Mouse (Mus musculus) adrenal gland, postnatal 25 days (tissue): Measurements from ENCODE around the gene Sh3pxd2a. TPM values are rescaled to one million over a fixed set of nuclear protein-coding genes. Genes with fewer than 3 reads are reported as not detected.

ENCODE experiments used
- DNase-seq: peaks from one replicate; pipeline ENCODE4 v3.0.0; 2021; ENCODE audit warnings: mixed read lengths
- total RNA-seq: library from RNA; stranded (reverse); gene quantifications from 2 replicates; pipeline ENCODE4 v1.2.3, GENCODE M21; 2021

The Sh3pxd2a gene
- total RNA-seq, 1 experiment from 2014 or later: 36.2 TPM

- DNase-seq: no peak
These were observed 6.3 kb downstream of the Sh3pxd2a start for GRCm38 (mm10) chr19:47457711-47458503.

DNA sequence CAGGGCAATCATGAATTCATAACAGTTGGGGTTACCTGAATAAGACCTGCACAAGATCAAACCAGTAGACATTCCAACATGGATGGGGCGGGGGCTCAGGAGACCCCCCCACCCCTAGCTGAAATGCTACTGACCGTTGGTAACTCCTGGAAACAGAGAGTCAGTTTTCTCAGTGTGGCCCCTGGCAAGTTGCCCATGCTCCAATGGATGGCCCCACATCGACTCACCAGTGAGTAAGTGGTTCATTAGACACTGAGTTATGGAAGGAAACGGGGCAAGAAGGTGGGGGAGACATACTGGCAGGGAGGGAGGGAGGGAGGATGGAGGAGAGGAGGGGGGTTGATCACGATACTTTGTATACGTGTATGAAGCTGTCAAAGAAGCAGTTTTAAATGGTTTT lies 8.2 kb downstream of the Sh3pxd2a start:
- no peak for DNase-seq

DNA sequence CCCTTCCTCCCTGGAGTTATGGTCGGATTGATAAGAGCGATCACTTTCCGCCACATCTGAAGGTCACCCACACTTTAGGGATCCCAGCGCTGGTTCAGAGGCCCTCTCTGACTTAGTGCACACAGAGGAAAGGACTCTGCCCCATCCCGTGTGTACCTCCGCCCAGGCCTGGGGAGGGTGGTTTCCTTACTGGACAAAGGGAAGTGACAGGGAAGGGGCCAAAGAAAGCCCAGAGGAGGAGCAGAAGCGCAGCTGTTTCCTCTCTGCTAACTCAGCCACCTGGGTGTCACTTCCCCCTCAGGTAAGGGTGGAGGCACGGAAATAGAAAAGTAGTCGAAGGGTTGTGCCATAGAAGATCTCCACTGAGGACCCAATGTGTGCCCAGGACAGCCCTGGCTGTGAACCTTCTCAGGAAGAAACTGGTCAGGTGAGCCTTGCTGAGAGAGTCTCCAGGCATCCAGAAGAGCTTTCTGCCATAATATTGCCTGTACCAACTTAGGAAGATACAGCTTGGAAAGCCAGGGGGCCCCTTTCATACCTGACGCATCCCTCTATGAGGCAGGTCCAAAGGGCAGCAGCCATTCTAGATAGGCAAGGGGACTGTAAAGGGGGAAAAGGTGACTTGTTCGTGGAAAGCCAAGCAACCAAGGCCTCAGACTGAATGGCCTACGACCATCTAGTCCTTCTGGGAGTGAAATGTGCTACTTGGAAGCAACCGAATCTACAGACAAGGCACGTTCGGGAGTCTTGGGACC lies 9.0 kb downstream of the Sh3pxd2a start:
- no peak for DNase-seq

GRCm38 (mm10) chr19:47454167-47455000 lies 9.8 kb downstream of the Sh3pxd2a start:
- DNase-seq: no peak

GRCm38 (mm10) chr19:47453352-47453751 lies 10.8 kb downstream of the Sh3pxd2a start:
- no peak for DNase-seq

DNA sequence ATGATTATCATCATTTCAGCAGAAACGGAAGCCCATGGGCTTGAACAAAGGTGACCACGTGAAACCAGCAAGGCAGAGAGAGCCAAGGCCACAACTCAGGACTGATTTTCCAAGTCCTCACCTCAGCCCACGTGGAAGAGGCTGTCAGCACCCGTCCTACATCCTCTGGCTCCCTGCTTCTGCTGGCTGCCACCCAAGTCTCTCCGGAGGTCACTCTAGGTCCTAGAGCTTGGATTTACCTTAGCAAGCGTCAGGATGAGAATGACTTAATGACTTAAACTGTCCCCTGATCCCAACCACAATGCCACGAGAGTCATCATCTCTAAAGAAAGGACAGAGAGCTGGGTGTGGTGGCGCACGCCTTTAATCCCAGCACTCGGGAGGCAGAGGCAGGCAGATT lies 11.5 kb downstream of the Sh3pxd2a start:
- DNase-seq: no peak

DNA sequence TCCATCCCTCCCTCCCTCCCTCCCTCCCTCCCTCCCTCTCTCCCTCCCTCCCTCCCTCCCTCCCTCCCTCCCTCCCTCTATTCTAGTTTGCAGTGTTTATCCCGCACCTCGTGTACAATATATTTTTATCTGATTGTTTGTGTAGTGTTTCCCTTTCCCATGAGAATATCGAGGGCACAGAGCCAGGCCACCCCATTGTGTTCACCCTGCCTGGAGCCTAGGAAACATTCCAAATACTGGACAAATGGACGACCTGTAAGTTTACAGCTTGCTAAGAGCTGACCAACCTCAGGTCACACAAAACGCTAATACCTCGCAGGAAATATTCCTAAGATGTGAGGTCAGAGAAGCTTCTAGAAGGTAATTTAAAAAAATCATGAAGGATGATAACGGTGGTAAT lies 12.0 kb downstream of the Sh3pxd2a start:
- no peak for DNase-seq

DNA sequence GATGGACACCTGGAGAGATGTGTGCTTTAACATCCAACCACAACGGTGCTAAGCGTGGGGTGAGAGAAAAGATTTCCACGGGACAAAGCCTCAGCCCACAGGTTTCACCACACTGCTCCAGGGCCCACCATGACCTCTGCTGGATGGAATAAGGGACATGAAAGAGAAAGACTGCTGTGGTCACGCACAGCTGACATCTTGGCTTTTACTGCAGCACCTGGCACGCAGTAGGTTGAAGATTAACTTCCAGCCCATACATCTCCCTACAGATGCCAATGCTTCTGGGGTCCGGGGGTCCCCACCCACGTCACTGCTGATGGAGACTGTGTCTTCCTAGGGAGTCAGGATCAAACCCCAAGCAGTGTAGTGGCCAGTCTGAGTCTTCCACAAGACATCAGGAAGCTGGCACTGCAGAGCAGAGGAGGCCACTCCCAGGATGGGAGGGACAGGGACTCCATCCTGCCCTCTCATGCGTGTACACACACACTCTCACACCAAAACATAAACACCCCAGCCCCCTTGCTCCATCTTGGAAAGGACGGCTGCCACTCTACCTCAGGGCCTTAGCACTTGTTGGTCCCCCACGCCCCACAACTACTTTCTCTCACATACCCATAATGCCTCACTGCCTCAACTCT lies 12.6 kb downstream of the Sh3pxd2a start:
- DNase-seq: no peak

DNA sequence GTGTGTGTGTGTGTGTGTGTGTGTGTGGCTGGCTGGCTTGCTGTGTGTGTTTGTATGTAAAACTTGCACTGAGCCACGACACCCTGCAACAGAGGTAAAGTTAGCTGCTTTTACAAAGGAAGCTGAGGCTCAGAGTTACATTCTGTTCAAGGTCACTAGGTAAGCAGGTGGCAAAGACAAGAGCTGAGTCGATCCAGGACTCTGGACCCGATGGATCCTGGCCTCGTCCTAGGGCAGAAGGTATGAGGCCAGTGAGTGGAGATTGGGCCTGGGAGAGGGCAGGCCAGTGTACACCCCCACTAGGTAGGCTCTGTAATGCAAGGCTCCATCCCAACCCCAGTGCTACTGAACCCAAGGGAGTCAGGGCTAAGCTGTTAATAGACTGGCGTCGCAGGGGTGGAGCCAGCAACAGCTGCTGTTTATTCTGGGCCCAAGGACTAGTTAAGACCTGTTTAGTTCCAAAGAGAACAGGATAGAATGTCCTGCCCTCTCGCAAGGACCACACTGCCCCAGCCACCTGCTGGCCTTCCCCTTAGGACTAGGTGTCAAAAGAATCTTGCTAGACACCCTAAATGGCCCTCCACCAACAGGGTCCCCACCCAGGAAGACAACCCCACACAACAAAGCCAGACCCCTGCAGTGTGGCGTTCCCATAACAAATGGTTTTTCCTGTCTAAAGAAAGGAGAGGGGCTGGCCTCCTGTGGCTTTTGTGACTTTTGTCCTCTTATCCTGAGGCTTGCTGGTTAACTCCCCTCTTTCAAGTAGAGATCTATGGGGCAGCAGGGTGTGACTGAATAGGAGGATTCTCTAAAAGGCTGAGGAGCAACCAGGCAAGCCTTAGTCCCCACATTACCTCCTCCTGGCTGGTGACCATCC lies 13.7 kb downstream of the Sh3pxd2a start:
- DNase-seq: no peak

- no peak for DNase-seq
These were observed 14.5 kb downstream of the Sh3pxd2a start for GRCm38 (mm10) chr19:47449513-47450227.

DNA sequence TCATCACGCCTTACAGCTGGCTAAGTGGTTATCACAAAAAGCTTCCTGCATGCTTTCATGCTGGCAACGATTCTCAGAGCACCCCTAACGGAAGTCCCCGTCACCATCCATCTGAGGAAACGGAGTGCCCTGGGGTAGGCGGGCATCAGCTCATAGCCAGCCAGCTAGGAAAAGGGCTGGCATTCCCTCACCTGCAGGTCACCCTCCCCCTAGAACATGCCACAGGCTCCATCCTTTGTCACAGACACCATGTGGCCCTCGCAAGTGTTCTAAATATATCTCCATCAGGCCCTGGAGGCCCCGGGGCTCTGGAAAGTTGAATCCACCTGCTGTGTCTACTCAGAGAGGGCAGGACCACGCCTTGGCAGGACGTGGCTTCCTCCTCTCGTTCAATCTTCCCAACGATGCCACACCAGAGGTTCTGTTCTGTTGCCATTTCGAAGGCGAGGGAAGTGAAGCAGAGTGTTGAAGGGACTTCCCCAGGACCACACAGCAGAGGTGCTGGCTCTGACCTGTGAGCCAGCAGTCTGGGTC lies 15.5 kb downstream of the Sh3pxd2a start:
- DNase-seq: no peak

DNA sequence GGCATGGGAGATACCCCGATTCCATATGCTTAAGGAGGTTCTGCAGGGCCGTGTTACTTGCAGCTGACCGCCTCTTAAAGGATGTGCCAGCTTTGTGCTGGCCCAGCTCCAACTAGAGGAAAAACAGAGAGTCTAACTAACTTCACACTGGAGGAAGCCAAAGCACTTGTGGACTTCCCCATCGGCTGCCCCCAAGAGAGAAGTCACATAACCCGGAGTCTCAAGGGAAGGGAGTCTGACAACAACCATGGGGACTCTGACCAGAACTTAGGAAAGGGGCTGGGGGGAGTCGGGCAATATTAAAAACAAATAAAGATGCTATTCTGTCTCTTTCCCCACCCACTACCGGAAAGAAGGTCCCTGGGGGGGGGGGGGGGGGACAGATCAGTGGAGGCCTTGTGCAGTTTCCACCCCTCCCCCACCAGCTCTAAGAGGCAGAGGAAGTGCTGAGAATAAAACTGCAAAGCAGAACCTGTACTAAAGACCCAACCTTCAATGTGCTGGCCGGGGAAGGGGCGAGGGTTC lies 17.3 kb downstream of the Sh3pxd2a start:
- peak; percentile 38 for DNase-seq

- no peak for DNase-seq
These were observed 18.1 kb downstream of the Sh3pxd2a start for GRCm38 (mm10) chr19:47446130-47446529.

- DNase-seq: no peak
These were observed 18.5 kb downstream of the Sh3pxd2a start for GRCm38 (mm10) chr19:47445726-47446125.

DNA sequence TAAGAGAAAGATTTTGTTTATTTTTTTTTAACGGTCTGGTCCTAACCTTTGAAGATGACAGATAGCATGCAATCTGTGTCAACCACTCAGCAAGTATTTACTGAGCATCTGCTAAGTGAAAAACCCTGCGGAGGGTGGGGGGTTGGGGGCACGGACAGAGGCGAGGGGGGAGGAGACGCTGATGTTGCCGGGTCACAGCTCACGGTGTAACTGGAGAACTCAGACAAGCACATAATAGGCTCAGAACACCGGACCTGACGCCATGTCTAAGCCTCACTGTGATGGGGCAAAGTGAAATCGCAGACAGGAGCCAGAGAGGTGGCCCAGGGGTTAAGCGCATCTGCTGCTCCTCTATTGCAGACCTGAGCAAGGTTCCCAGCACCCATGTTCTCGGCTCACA lies 19.7 kb downstream of the Sh3pxd2a start:
- no peak for DNase-seq

DNA sequence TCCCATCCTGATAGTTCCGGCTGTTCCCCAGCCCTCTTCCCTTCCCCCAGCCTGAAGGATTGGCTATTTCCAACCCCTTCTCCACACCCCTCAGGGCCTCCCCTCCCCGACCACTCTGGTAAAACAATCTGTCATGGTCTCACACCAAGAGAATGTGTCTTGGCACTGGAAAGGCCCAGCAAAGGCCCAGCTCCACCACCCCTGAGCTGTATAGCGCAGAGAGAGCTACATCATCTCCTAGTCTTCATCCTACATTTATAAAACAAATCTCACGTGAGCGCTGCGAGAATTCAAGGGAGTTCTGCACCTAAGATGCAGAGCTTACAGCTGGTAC lies 21.9 kb downstream of the Sh3pxd2a start:
- no peak for DNase-seq

- no peak for DNase-seq
These were observed 22.5 kb downstream of the Sh3pxd2a start for GRCm38 (mm10) chr19:47441541-47442293.

GRCm38 (mm10) chr19:47440967-47441366 lies 23.2 kb downstream of the Sh3pxd2a start:
- DNase-seq: no peak

- no peak for DNase-seq
These were observed 23.8 kb downstream of the Sh3pxd2a start for GRCm38 (mm10) chr19:47440435-47440803.
